8 mouse cellular contexts compared by ENCODE assay signal in the genomic region with DNA sequence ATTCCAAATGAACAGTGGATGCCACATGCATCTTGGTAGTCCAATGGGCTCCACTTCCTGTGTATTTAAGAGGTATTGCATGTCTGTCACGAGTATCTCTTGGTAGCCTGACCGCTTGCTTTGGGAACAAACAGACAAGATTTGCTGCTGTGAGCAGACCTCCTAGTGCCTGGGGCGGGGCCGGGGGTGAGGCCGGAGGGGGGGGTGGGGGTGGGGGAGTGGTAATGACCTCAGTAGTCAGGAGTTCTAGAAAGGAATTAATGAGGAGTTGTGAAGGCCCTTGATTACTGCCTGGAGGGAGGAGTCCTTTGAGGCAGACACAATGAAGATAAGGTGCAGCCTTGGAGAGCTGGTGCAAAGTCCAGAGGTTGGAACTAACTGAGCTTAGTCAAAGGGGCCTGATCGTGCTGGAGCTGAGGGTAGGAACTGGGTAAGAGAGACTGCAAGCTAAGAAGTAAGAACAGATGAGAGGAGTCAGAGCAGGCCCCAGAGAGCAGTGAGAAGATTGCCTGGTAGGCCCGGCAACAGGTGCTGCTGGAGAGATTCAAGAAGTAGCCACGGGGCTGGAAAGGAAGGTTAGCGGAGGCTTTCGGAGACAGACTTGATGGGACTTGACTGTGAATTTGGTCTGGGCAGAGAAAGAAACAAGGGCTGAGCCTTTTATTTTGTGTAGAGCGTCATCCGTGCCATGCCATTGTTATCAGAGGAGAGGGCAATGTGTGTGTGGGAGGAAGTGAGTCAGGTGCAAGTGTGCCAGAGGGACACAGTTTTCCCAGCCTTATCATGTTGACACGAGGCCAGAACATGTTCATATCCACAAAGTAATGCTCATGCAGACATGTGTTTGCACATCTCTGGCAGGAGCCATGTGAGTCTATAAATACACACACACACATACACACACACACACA. TPM values are rescaled to one million over a fixed set of nuclear protein-coding genes. Genes with fewer than 3 reads are reported as not detected.
DNase-seq lines count a peak whose midpoint lies in the region; ATAC-seq and TF ChIP-seq lines count a peak whose summit lies in the region.

No protein-coding gene starts in this region.

- no peak for TF ChIP-seq CTCF in lung, adult 2 months (IDR thresholded peaks at IDR 0.05; ENCODE audit: insufficient read depth, low read length)

- no peak overlapping the region for H3K9ac ChIP-seq in liver, embryonic 15.5 days

- intact Hi-C loops in heart, postnatal 10 days (cut with DNase I) = loop anchor here (2.0 kb wide), 1 partner anchor 28 kb away; the partner anchor contains the start of gene Rfc5

- H3K9me3 ChIP-seq in liver, embryonic 15.5 days (replicated peaks) = no peaks in the 10 kb centered on the region

- DNase-seq in lung, adult 2 months = peak; percentile 33
- no peak for DNase-seq in lung, postnatal 14 days
- peak; percentile 52 for DNase-seq in adrenal gland, adult 8-10 months
- peak; percentile 45 to 46 for DNase-seq in heart, postnatal 10 days
- no peak for DNase-seq in right cerebral cortex, postnatal 25 days
- DNase-seq in thymus, postnatal 14 days = no peak
- DNase-seq in adipocyte (ENCODE audit: low spot score) = no peak

- H3K27ac ChIP-seq in liver, embryonic 15.5 days (replicated peaks) = peak overlapping the region; percentile 83

- no peak overlapping the region for H3K4me3 ChIP-seq in lung, adult 2 months (replicated peaks; ENCODE audit: extremely low read depth, low read depth, low read length)
- no peak overlapping the region for H3K4me3 ChIP-seq in liver, embryonic 15.5 days (replicated peaks)

- WGBS in lung, adult 2 months = 27% methylated on average over 13 of the region's 13 CpGs
- WGBS in liver, embryonic 15.5 days (ENCODE audit: insufficient replicate concordance) = 21% methylated on average over 13 of the region's 13 CpGs

- peaks cover 27% of the 10 kb centered on the region for H3K4me1 ChIP-seq in lung, adult 2 months (ENCODE audit: control insufficient read depth, insufficient read depth, low read length)
- peaks cover 76% of the 10 kb centered on the region for H3K4me1 ChIP-seq in liver, embryonic 15.5 days (replicated peaks)

- H3K36me3 ChIP-seq in liver, embryonic 15.5 days (replicated peaks) = peaks cover 7% of the 10 kb centered on the region; the same call in 1 of the 2 replicates

- peaks cover 13% of the 10 kb centered on the region for H3K27me3 ChIP-seq in liver, embryonic 15.5 days

- peak overlapping the region; percentile 29 for H3K4me2 ChIP-seq in liver, embryonic 15.5 days

- no peak for TF ChIP-seq POLR2A in lung, adult 2 months (IDR thresholded peaks at IDR 0.05; ENCODE audit: borderline replicate concordance, extremely low read depth, low read depth, low read length)

- ATAC-seq in liver, embryonic 15.5 days (ENCODE audit: insufficient read depth) = peak; percentile 42

RNA-seq across cellular contexts. Expression of gene Wsb2, which starts 3.8 kb away (rescaled TPM):
- 83.6 and 151 TPM in 2 replicates for polyA plus RNA-seq in lung, adult 2 months (2012; rRNA removed)
- total RNA-seq in adrenal gland, adult 8-10 months (2022) = 100 to 1,000 TPM; 138 to 152 (median 146) TPM
- 100 to 1,000 TPM; 108 to 118 TPM for total RNA-seq in heart, postnatal 10 days (2021)
- 26.4 and 30.0 TPM in 2 replicates for polyA plus RNA-seq in liver, embryonic 15.5 days (2015; fragmentation: Nextera tagmentation; extraction: Ambion mirVana)

RNA-seq across cellular contexts. Expression of gene Rfc5, which starts 28.0 kb away (rescaled TPM):
- 8.6 and 9.1 TPM in 2 replicates for polyA plus RNA-seq in lung, adult 2 months (2012; rRNA removed)
- total RNA-seq in adrenal gland, adult 8-10 months (2022) = 10 to 100 TPM in 2 of 4 experiments, 1 to 10 TPM in 2; 8.8 to 12.1 (median 9.8) TPM
- total RNA-seq in heart, postnatal 10 days (2021) = 10 to 100 TPM; 14.5 to 14.9 TPM
- polyA plus RNA-seq in liver, embryonic 15.5 days (2015; fragmentation: Nextera tagmentation; extraction: Ambion mirVana) = 52.5 and 56.7 TPM in 2 replicates

RNA-seq across cellular contexts. Expression of gene Vsig10, which starts 42.0 kb away (rescaled TPM):
- 28.9 and 31.5 TPM in 2 replicates for polyA plus RNA-seq in lung, adult 2 months (2012; rRNA removed)
- total RNA-seq in adrenal gland, adult 8-10 months (2022) = 10 to 100 TPM; 22.2 to 64.9 (median 42.7) TPM
- 10 to 100 TPM; 12.8 to 17.4 TPM for total RNA-seq in heart, postnatal 10 days (2021)
- polyA plus RNA-seq in liver, embryonic 15.5 days (2015; fragmentation: Nextera tagmentation; extraction: Ambion mirVana) = 1.4 TPM in 2 replicates

RNA-seq across cellular contexts. Expression of gene Ksr2, which starts 52.9 kb away (rescaled TPM):
- polyA plus RNA-seq in lung, adult 2 months (2012; rRNA removed) = 0.02 and 0.06 TPM in 2 replicates
- total RNA-seq in adrenal gland, adult 8-10 months (2022) = 1 to 10 TPM; 5.9 to 9.6 (median 6.8) TPM
- total RNA-seq in heart, postnatal 10 days (2021) = under 1 TPM; 0.02 to 0.05 TPM
- polyA plus RNA-seq in liver, embryonic 15.5 days (2015; fragmentation: Nextera tagmentation; extraction: Ambion mirVana) = 0.10 and 0.16 TPM in 2 replicates

Comparison
In these comparisons a context has a peak if more than half of its experiments do, and no peak if none do; other contexts are left out.
1. DNase-seq: peak in lung, adult 2 months (single experiment), adrenal gland, adult 8-10 months (single experiment) and heart, postnatal 10 days (2 of 2); none in lung, postnatal 14 days (single experiment), right cerebral cortex, postnatal 25 days (single experiment), thymus, postnatal 14 days (single experiment) and adipocyte (single experiment).